Mouse (Mus musculus): ENCODE results near the gene Gm11037. TPM values are rescaled to one million over a fixed set of nuclear protein-coding genes. Genes with fewer than 3 reads are reported as not detected.

Gm11037 gene
- total RNA-seq, 4 experiments from 2014 or later, result not detected

- no peak for DNase-seq (ENCODE audit: low spot score in 2 of 2)
Measured at GRCm38 (mm10) chr2:131148353-131149253, 15.3 kb downstream of the Gm11037 start.

GRCm38 (mm10) chr2:131149254-131149578, 15.9 kb downstream of the Gm11037 start:
- no peak for DNase-seq (ENCODE audit: low spot score in 2 of 2)

- no peak for DNase-seq (ENCODE audit: low spot score in 2 of 2)
Measured at GRCm38 (mm10) chr2:131152166-131152730, 19.0 kb downstream of the Gm11037 start.

- DNase-seq (ENCODE audit: low spot score in 2 of 2), result no peak
Measured at GRCm38 (mm10) chr2:131154036-131154435, 20.7 kb downstream of the Gm11037 start.

- DNase-seq (ENCODE audit: low spot score in 2 of 2), result no peak
Measured at GRCm38 (mm10) chr2:131156987-131157386, 23.7 kb downstream of the Gm11037 start.

GRCm38 (mm10) chr2:131159491-131159910, 26.2 kb downstream of the Gm11037 start:
- DNase-seq (ENCODE audit: low spot score in 2 of 2), result no peak

GRCm38 (mm10) chr2:131159938-131160581, 26.8 kb downstream of the Gm11037 start, which contains the start of gene 1700037H04Rik:
TSS of gene 1700037H04Rik (minus strand) at chr2:131160081.
- peak; percentile 92 to 95 for DNase-seq (ENCODE audit: low spot score in 2 of 2)

- no peak for DNase-seq (ENCODE audit: low spot score in 2 of 2)
Measured at GRCm38 (mm10) chr2:131160671-131161111, 27.4 kb downstream of the Gm11037 start.

GRCm38 (mm10) chr2:131163924-131164323, 30.6 kb downstream of the Gm11037 start:
- DNase-seq (ENCODE audit: low spot score in 2 of 2), result no peak

GRCm38 (mm10) chr2:131166172-131166571, 32.9 kb downstream of the Gm11037 start:
- no peak for DNase-seq (ENCODE audit: low spot score in 2 of 2)

- no peak for DNase-seq (ENCODE audit: low spot score in 2 of 2)
Measured at GRCm38 (mm10) chr2:131167984-131168383, 34.7 kb downstream of the Gm11037 start.

- DNase-seq (ENCODE audit: low spot score in 2 of 2), result no peak
Measured at GRCm38 (mm10) chr2:131168914-131169313, 35.6 kb downstream of the Gm11037 start.

GRCm38 (mm10) chr2:131170936-131171335, 37.6 kb downstream of the Gm11037 start:
- no peak for DNase-seq (ENCODE audit: low spot score in 2 of 2)

GRCm38 (mm10) chr2:131171401-131172104, 38.3 kb downstream of the Gm11037 start:
- DNase-seq (ENCODE audit: low spot score in 2 of 2), result peak; percentile 28 to 46

GRCm38 (mm10) chr2:131172322-131172721, 39.0 kb downstream of the Gm11037 start:
- no peak for DNase-seq (ENCODE audit: low spot score in 2 of 2)

GRCm38 (mm10) chr2:131174700-131175099, 41.4 kb downstream of the Gm11037 start:
- DNase-seq (ENCODE audit: low spot score in 2 of 2), result peak; percentile 30 to 37

- no peak for DNase-seq (ENCODE audit: low spot score in 2 of 2)
Measured at GRCm38 (mm10) chr2:131175286-131175944, 42.1 kb downstream of the Gm11037 start.

GRCm38 (mm10) chr2:131175945-131176309, 42.6 kb downstream of the Gm11037 start:
- no peak for DNase-seq (ENCODE audit: low spot score in 2 of 2)

- no peak for DNase-seq (ENCODE audit: low spot score in 2 of 2)
Measured at GRCm38 (mm10) chr2:131176491-131176890, 43.2 kb downstream of the Gm11037 start.

GRCm38 (mm10) chr2:131177932-131178331, 44.6 kb downstream of the Gm11037 start:
- DNase-seq (ENCODE audit: low spot score in 2 of 2), result no peak

GRCm38 (mm10) chr2:131178828-131179245, 45.5 kb downstream of the Gm11037 start:
- DNase-seq (ENCODE audit: low spot score in 2 of 2), result no peak

All from gastrocnemius, adult 8-10 months (tissue).